Mouse (Mus musculus) ZHBTc4 (cell line): Measurements from ENCODE around the gene Pold3.
"Not testable (repeated sequence)": the region's sequence is repeated elsewhere in the genome, so short reads cannot be mapped to it uniquely, and the experiment has no call there.

Source experiments
- DNase-seq: peaks from one replicate; pipeline ENCODE4 v3.0.0-alpha.2; 2011; ENCODE audit warnings: low read depth, low spot score

Gene Pold3

DNA sequence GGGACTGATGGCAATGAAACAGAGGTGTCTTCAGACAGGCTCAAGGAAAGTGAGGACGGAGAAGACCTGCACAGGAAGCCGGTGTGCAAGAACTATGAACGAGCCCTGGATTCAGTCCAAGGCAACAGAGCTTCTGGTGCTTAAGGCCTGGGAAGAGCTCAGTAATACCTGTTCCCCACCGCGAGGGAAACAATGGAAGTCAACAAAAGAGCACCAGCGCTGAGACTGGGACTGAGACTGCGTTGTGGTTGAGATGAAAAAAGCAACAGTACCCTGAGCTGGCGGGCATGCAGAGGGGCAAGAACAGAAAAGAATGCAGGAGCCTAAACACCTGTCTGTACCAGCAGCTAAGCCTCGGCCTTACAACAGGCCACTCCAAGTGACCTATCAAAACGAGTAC is 9.9 kb downstream of the Pold3 start:
- peak; percentile 6 for DNase-seq

DNA sequence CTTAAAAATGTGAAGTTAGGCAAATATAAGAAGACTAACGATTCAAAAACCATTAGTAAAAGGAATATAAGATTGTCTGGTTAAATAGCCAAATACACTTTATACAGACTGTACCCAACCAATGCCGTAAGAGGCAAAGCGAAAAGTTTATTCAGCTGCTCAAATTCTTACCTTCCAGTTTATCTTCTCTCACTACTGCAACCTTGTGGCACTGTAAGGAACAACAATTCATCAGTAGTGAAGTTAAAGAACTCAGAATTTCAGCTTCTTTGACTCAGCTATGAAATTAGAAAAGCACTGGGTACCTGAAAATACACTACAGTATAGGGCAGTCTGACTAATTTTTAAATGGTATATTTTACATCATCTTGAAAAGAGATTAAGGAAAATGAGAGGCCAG is 13.0 kb downstream of the Pold3 start:
- peak; percentile 33 for DNase-seq

DNA sequence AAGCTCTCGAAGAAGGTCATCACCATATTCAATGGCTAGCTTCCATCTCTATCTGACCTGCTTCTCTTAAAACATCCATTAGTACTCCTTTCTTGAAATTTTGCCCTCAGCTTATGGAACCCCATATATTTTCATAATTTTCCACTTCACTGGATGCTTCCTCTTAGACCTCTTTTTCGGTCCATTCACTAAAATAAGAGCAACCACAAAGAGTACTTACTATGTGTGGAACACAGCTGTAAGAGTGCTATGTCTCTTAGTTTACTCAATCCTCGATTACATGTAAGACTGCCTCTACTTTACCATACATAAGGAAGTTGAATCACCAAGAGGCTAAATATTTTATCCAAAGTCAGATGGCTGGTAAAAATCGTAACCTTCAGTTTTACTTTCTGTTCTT is 16.7 kb downstream of the Pold3 start:
- DNase-seq: no peak

DNA sequence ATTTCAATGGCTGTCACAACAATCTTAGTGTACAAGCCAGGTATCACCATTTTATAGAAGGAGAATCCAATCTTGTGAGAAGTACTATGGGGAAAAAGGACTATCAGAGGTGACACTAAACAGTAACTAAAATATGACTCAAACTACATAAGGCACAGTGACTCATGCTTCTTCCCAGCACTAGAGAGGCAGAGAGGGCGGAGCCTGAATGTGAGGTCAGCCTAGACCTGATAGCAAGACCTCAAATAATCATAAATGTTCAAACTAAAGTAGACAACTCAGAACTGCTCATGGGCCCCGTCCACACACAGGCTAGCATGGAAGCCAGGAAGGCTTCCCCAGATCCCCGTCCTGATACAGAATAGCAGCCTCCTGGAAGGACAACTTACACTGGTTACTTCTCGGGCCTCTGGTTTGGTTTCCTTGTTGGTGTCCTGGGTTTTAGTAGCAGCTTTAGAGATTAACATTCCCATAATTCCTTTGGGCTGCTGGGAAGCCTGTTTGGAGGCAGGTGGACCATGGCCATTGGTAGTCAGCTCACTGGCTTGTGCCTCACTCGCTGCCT is 21.3 kb downstream of the Pold3 start:
- no peak for DNase-seq

DNA sequence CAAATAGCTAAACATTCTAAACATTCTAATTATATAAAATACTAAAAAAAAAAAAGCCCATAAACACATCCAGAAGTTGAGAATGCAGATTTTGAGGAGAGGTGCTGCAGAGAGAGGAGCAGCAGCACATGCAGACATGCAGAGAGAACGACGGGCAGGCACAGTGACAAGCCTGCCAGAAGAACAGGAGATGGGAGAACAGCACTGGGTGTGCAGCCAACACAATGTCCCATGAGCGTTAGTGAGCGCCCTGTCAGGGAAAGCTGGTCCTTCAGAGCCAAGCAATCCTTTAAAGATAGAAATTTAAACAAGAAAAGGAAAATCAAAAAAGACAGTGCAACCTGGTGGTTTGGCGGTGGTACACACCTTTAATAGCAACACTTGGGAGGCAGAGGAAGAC is 34.5 kb downstream of the Pold3 start:
- no peak for DNase-seq

DNA sequence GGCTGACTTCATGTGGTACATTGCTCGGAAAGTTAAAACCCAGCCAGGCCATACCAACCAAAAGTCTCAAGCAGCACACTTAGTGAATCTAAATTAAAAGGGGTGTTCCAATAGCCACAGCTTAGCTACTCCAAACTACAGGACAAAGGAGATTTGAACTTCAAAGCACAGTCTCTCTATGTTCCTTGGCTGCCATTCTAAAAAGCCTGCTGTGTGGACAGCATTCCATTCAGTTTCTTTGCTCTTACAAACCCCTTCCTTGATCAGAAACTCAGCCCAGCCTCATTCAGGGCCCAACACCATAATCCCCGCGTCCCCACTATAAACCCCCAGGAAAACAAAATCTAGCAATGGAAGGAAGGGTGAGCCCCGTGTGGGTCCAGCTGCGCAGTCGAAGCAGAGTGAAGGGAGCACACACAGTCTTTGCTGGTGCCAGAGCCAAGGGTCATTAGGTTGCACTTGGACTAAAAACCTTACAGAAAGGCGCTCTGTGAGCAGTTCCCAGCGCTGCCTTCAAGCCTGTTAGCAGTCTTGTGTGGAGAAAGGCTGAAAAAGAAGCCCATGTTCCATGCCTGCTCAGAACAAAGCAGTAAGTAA is 35.1 kb downstream of the Pold3 start:
- DNase-seq: peak; percentile 47

DNA sequence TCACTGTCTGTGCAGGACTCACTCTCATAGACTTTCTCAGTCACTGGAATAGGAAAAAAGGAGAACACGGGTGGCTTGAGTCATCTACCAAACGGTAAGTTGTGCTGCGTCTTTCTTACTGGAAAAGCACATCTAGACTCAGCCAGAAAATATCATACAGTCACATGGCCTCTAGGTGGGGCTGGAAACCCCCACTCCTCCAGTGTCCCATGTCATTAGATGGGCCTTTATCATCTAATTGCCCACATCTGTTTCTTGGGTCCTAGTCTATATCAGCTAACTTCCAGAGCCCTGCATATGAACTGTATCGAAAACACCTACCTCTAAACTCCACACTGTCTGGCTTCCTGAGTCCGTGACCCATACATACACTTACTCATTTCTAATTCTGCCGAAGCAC is 37.6 kb downstream of the Pold3 start:
- no peak for DNase-seq

DNA sequence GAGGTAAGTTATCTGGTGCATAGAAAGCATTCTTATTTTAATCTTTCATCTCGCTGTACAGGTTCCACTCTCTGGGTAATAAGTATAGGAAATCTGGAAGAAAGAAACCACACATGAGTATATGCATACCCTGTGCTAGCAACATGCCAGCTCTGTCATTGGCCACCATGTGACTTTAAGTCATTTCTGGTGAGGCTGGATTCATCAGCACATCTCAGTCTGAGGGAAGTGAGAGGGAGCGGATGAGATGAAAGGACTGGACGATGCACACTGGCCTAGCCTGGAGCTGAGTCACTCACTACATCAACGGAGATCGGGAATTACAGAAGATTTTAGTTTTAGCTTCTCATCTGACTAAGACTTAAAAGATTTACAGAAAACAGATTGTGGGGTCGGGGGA is 38.5 kb downstream of the Pold3 start:
- DNase-seq: no peak

DNA sequence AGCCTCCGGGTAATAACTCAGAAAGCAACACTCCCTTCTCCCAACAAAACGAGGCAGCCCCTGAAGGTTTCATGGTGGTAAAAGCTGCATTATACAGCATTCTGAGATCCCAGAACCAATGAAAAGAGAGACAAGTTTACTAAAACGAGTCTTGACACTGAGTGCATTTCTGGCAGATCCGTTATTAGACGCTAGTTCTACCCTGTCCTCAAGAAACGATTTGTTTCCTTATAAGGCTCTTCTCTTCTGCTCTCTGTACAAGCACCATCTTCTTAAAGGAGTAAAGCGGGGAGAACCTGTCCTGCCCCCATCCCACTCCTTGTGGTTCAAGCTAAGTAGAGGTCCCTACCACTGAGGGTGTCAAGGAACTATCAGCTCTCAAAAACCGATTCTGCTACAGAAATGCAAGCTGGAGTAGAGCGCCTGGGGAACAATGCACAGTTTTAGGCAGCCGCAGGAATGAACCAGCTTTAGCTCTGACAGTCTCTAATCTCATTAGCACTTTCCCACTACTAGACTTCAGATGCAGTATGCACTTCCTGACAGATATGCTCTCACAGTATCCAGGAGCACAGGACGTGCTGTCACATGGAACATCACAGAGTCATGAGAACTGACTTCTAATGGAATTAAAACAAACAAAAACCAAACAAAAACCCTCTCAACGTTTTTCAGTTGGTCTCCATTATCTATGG is 41.1 kb downstream of the Pold3 start:
- DNase-seq: no peak

DNA sequence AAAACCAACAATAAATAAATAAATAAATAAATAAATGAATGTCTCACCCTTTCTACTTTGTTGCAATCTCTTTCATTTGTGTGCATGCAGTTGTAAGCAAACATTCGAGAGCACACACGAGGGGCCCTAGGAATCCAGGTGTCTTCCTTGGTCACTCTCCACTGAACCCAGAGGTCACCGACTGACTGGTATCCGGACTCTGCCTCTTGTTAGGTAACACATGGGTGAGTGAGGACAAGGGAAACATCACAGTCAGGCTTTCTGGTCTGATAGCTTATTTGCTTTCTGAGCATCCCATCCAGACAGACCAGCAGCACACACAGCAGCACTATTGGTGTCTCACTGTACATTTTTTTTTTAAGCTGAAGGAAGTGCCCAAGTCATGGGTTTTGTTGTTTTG is 44.3 kb downstream of the Pold3 start:
- DNase-seq: no peak

DNA sequence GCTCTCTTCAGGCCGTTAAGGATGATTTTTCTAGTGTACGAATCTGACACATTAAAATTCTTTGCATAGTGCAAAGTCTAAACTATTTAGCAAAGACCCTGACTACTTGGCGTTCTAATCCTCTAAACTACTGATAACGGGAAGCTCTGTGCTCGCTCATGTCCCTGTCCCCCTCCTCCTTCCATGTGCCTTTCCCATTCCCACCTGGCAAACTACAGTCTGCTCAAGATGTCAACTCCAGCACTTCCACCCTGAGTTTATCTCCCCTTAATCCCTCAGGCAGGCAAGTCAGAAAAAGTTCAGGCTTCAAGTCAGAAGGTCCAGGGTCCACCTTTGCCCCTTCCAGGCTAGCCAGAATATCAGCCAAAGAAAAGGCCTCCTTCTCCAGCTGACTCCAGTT is 45.1 kb downstream of the Pold3 start:
- DNase-seq: no peak

DNA sequence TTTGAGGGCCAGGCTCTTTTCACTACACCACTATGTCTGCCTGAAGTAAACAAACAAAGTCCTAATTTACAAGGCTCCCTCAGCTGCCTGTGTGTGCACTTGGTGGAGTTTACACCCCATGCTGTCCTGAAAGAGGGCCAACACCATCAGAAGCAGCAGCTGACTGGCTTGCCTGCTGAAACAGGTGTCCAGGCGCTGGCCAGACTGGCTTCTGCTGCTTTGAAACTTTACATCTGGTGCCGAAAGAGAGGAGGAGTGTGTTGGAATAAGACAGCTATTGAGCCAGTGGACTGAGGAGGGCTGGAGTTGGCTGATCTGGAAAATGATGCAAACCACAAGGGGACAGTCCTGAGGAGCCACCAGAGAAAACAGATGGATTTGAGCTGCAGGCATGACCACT is 47.4 kb downstream of the Pold3 start:
- no peak for DNase-seq

DNA sequence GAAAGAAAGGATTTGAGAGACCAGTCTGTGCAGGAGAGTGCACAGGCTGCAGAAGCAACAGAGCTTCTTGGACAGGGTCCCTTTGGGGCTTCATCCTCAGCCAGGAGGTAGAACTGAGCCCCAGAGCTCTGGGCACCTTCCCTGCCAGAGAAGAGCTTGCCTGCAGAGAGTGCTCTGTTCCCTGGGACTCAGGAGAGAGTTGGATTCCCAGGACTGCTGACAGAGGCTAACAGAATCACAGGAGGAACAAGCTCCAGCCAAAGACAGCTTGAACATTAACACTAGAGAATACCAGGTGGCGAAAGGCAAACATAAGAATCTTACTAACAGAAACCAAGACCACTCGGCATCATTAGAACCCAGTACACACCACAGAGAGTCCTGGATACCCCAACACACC is 68.4 kb downstream of the Pold3 start:
- not testable (repeated sequence) for DNase-seq

DNA sequence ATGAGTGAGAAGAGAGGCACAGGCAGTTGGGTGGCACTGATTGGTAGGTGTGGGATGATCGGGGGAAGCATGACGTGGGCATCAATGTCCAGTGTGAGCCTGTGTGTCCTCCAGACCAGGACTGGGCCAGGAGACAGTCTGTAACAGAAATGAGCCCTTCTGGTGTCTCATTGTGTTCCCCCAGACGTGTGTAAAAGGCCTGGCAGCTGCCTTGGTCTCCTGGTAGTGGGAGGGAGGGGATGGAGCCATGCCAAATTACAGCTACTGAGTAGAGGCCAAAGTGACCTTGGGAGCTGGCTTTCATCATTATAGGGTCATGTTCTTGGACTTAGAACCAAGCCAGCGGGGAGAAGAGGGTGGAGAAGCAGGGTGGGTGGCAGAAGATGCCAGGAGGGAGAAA is 69.5 kb downstream of the Pold3 start:
- DNase-seq: no peak

DNA sequence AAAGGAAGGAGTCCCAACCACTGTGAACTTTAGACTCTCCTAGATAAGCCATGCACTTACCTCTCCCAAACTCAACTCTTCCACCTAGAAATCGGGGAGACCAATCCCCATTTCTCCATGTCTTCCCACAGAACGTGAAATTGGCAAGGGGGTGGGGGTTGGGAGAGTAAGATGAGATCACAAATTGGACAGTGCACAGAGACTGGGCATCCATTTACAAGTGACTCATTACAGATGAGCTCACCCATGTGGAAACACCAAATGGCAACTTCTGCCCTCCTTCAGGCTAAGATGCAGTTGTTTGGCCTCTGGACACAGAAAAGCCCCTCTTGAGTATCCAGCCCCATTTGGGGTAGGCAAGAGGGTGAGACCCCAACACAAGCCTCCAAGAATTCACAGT is 74.9 kb downstream of the Pold3 start:
- DNase-seq: no peak

DNA sequence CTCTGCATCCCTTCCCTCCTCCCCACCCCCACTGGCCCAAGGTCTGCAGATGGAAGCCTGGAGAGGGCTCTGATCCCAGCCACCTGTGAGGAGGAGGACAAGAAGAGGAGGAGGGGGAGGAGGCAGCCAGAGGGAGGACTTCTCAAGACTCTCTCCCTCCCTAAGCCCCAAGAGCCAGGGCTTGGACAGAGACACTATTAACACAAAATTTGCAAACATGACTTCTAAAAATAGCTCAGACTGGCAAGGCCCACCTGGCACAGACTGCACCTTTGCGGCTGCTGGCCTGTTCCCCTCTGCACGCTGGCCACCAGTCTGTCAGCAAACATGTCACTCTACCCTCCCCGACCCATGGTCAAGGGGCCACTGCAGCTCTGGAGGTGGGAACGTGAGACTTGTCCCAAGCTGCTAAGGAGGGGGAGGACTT is 77.7 kb downstream of the Pold3 start:
- DNase-seq: no peak

DNA sequence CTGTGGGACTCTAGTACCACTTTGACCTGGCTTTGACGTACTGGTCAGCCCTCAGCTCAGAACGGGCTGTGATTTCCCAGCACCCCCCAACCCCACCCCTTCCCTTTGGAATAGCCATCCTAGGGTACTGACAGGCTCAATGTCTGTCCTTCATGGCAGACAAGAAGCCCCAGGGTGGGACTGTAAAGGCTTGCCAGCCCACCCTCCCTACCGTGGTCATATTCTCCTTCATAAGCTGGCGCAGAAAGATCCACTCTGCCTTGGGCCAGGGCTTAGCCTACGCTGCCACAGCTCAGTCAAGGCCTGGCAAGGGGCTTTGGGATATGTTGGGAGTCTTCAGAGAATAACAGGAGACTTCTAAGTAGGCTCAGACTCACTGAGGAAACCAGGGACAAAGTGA is 78.3 kb downstream of the Pold3 start:
- DNase-seq: no peak

DNA sequence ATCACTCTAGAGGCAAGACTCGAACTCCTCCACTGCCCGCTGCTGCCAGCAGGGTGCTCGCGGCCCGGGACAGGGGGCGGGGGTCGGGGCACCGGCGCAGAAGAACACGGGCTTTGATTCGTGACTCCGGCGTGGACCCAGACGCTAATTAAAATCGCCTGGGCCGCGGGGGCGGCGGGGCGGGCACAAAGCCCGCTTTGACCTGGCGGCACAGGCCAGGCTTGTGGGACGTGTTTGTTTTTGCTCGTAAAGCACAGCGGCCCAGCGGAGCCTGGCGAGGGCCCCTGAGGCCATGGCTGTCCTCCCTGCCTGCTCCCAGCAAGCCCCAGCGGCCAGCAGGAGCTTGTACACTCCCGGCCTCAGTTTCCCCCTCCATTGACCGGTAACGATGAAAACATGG is 79.2 kb downstream of the Pold3 start:
- DNase-seq: peak; percentile 39

DNA sequence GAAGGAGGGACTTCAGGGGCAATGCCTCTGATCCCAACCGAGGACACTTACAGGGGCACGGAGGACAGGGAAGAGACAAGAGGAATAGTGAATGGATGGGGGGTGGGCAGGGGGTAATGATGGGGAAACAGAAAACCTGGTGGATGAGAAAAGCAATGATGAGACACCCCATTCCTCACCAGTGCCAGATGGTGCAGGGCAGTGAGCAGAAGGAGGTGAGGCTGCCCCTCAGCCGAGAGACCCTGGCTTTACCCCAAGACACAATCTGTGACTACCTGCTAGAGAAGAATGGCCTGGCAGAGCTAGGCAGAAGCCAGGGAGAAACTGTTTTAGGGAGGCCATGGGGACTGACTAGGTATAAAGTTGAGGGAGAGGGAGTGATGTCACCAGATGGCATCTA is 84.9 kb downstream of the Pold3 start:
- no peak for DNase-seq

DNA sequence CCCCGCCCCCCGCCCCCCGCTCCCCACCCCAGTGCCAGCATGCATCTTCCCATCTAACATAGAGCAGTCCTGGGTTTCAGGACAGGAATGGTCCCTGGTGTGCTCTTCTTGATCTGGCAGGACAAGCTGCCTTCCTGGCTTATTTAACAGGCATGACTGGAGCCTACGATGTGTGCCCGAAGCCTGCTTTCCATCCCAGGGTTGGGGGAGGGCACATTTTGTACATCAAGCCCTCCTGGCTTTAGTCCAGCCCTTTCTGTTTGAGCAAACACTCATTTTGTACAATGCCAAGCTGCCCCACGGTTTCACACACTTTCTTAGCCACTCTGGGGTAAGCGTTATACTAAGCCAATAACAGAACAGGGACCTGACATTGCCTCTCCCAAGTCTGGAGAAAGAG is 85.3 kb downstream of the Pold3 start:
- DNase-seq: no peak

DNA sequence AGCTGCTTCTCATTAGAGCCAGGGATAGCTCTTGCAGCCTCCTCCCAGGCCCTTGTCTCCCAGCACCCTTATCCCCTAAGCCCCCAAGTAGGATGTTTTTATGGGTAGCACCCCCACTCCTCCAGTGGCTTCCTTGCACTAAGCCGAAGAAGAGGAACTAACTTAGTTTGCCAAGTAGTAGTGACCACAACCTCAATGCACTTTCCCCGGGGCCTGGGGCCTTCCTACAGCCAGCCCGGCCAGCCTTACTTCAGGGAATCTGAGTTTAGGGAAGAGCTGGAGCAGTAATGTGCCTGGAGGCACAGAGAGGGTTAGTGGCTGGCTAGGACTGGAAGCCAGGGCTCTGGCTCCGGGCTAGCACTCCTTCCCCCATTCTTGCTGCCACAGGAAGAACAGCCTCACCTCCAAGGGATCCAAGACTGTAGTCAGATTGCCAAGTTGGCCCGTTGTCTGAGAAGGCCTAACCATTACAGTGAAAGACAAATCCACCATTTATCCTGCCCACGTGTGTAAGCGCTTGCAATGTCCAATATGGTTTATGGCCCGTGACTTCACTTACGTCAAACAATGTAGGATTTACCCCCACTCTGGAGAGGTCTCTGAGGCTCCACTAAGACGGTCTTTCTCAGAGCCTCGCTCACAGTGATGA is 86.4 kb downstream of the Pold3 start:
- no peak for DNase-seq

DNA sequence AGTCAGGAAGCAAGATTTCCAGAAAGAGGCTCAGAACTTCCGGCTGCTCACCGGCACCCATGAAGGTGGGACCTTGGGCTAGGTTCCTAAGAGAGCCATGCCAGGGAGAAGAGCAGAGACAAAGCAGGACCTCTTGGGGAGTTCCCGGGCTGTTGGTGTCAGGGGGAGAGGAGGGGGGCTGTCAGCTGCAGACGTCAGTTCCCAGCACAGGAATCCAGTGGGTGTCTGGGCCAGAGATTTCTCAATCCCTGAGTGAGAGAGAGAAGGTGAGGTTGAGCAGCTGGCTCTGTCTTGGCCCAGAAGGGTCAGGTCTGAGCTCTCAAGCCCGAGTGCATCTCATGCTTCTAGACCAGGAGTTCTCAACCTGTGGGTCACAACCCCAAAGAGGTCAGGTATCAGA is 87.7 kb downstream of the Pold3 start:
- DNase-seq: no peak
